Mouse (Mus musculus): Measurements from ENCODE around the gene St6galnac5. TPM values are rescaled to one million over a fixed set of nuclear protein-coding genes. Genes with fewer than 3 reads are reported as not detected.

St6galnac5 gene
- polyA plus RNA-seq, 1 experiment from 2014 or later, result 0.51 TPM

GRCm38 (mm10) chr3:152886749-152887148 lies 95.3 kb downstream of the St6galnac5 start:
- H3K4me1 ChIP-seq (ENCODE audit: insufficient read depth), result no peaks in the 10 kb centered on the region; the same call in 1 of the 2 replicates
- no peaks in the 10 kb centered on the region for H3K9me3 ChIP-seq (ENCODE audit: low read depth, low read length)
- H3K9ac ChIP-seq, result no peak overlapping the region
- no peak for TF ChIP-seq CTCF (IDR thresholded peaks at IDR 0.05; ENCODE audit: low read depth)
- no peak for ATAC-seq (ENCODE audit: insufficient read depth)
- DNase-seq, result no peak
- no peak overlapping the region for H3K4me2 ChIP-seq
- H3K4me3 ChIP-seq (ENCODE audit: low read depth, low read length), result no peak overlapping the region
- H3K27ac ChIP-seq (ENCODE audit: low read depth), result no peak overlapping the region
- H3K27me3 ChIP-seq (ENCODE audit: insufficient read depth, low read length), result no peaks in the 10 kb centered on the region
- H3K36me3 ChIP-seq (ENCODE audit: insufficient read depth), result no peaks in the 10 kb centered on the region

- no peak for TF ChIP-seq CTCF (IDR thresholded peaks at IDR 0.05; ENCODE audit: low read depth)
- Histone ChIP-seq H3K36me3 (ENCODE audit: insufficient read depth) (no peaks in the 10 kb centered on the region), H3K9me3 (ENCODE audit: low read depth, low read length) (no peaks in the 10 kb centered on the region), H3K27me3 (ENCODE audit: insufficient read depth, low read length) (no peaks in the 10 kb centered on the region), H3K4me2 (no peak overlapping the region), H3K27ac (ENCODE audit: low read depth) (no peak overlapping the region), H3K4me3 (ENCODE audit: low read depth, low read length) (no peak overlapping the region), H3K4me1 (ENCODE audit: insufficient read depth) (no peaks in the 10 kb centered on the region; the same call in 1 of the 2 replicates), H3K9ac (no peak overlapping the region)
- WGBS, result 86% methylated on average over 3 of the region's 3 CpGs
- ATAC-seq (ENCODE audit: insufficient read depth) (no peak), DNase-seq (no peak)
Measured at GRCm38 (mm10) chr3:152883556-152883955, 98.5 kb downstream of the St6galnac5 start.

- Histone ChIP-seq H3K27me3 (ENCODE audit: insufficient read depth, low read length) (no peaks in the 10 kb centered on the region), H3K9ac (no peak overlapping the region), H3K4me2 (no peak overlapping the region), H3K27ac (ENCODE audit: low read depth) (no peak overlapping the region), H3K9me3 (ENCODE audit: low read depth, low read length) (no peaks in the 10 kb centered on the region), H3K36me3 (ENCODE audit: insufficient read depth) (no peaks in the 10 kb centered on the region), H3K4me3 (ENCODE audit: low read depth, low read length) (no peak overlapping the region), H3K4me1 (ENCODE audit: insufficient read depth) (no peaks in the 10 kb centered on the region; the same call in 1 of the 2 replicates)
- ATAC-seq (ENCODE audit: insufficient read depth) (no peak), DNase-seq (no peak)
- no peak for TF ChIP-seq CTCF (IDR thresholded peaks at IDR 0.05; ENCODE audit: low read depth)
- whole genome bisulfite sequencing, result 53% methylated on average over 4 of the region's 4 CpGs
Measured at GRCm38 (mm10) chr3:152881706-152882105, 100.3 kb downstream of the St6galnac5 start.

GRCm38 (mm10) chr3:152880121-152880835 lies 101.8 kb downstream of the St6galnac5 start:
- Histone ChIP-seq H3K36me3 (ENCODE audit: insufficient read depth) (no peaks in the 10 kb centered on the region), H3K27me3 (ENCODE audit: insufficient read depth, low read length) (no peaks in the 10 kb centered on the region), H3K27ac (ENCODE audit: low read depth) (no peak overlapping the region), H3K4me2 (peak overlapping the region; percentile 32), H3K9ac (no peak overlapping the region), H3K4me3 (ENCODE audit: low read depth, low read length) (no peak overlapping the region), H3K4me1 (ENCODE audit: insufficient read depth) (no peaks in the 10 kb centered on the region; the same call in 1 of the 2 replicates), H3K9me3 (ENCODE audit: low read depth, low read length) (no peaks in the 10 kb centered on the region)
- DNase-seq, result peak; percentile 85
- TF ChIP-seq CTCF (IDR thresholded peaks at IDR 0.05; ENCODE audit: low read depth), result no peak
- peak; percentile 85 for ATAC-seq (ENCODE audit: insufficient read depth)
- WGBS, result 23% methylated on average over 15 of the region's 15 CpGs

GRCm38 (mm10) chr3:152875723-152876290 lies 106.2 kb downstream of the St6galnac5 start:
- no peak for DNase-seq
- H3K4me1 ChIP-seq (ENCODE audit: insufficient read depth), result no peaks in the 10 kb centered on the region
- no peak overlapping the region for H3K4me2 ChIP-seq
- H3K36me3 ChIP-seq (ENCODE audit: insufficient read depth), result no peaks in the 10 kb centered on the region
- no peak overlapping the region for H3K9ac ChIP-seq
- H3K27me3 ChIP-seq (ENCODE audit: insufficient read depth, low read length), result no peaks in the 10 kb centered on the region
- TF ChIP-seq CTCF (IDR thresholded peaks at IDR 0.05; ENCODE audit: low read depth), result 0 out of 2 replicates have a peak, but pooled peaks have one; percentile 14
- H3K9me3 ChIP-seq (ENCODE audit: low read depth, low read length), result no peaks in the 10 kb centered on the region
- no peak overlapping the region for H3K4me3 ChIP-seq (ENCODE audit: low read depth, low read length)
- no peak for ATAC-seq (ENCODE audit: insufficient read depth)
- WGBS, result 79% methylated on average over 6 of the region's 6 CpGs
- H3K27ac ChIP-seq (ENCODE audit: low read depth), result no peak overlapping the region

- no peaks in the 10 kb centered on the region for H3K9me3 ChIP-seq (ENCODE audit: low read depth, low read length)
- H3K4me2 ChIP-seq, result no peak overlapping the region
- WGBS, result 88% methylated on average over 17 of the region's 17 CpGs
- no peaks in the 10 kb centered on the region for H3K36me3 ChIP-seq (ENCODE audit: insufficient read depth)
- no peak overlapping the region for H3K27ac ChIP-seq (ENCODE audit: low read depth)
- no peak for TF ChIP-seq CTCF (IDR thresholded peaks at IDR 0.05; ENCODE audit: low read depth)
- H3K4me3 ChIP-seq (ENCODE audit: low read depth, low read length), result no peak overlapping the region
- H3K27me3 ChIP-seq (ENCODE audit: insufficient read depth, low read length), result no peaks in the 10 kb centered on the region
- DNase-seq (no peak), ATAC-seq (ENCODE audit: insufficient read depth) (no peak)
- no peaks in the 10 kb centered on the region for H3K4me1 ChIP-seq (ENCODE audit: insufficient read depth)
- H3K9ac ChIP-seq, result no peak overlapping the region
Measured at GRCm38 (mm10) chr3:152874431-152875355, 107.4 kb downstream of the St6galnac5 start.

- no peak overlapping the region for H3K9ac ChIP-seq
- WGBS, result 56% methylated on average over 6 of the region's 6 CpGs
- H3K27me3 ChIP-seq (ENCODE audit: insufficient read depth, low read length), result no peaks in the 10 kb centered on the region
- no peak overlapping the region for H3K27ac ChIP-seq (ENCODE audit: low read depth)
- H3K4me2 ChIP-seq, result no peak overlapping the region
- ATAC-seq (ENCODE audit: insufficient read depth) (no peak), DNase-seq (no peak)
- no peaks in the 10 kb centered on the region for H3K36me3 ChIP-seq (ENCODE audit: insufficient read depth)
- no peak overlapping the region for H3K4me3 ChIP-seq (ENCODE audit: low read depth, low read length)
- H3K9me3 ChIP-seq (ENCODE audit: low read depth, low read length), result no peaks in the 10 kb centered on the region
- no peaks in the 10 kb centered on the region for H3K4me1 ChIP-seq (ENCODE audit: insufficient read depth)
- no peak for TF ChIP-seq CTCF (IDR thresholded peaks at IDR 0.05; ENCODE audit: low read depth)
Measured at GRCm38 (mm10) chr3:152872596-152872995, 109.5 kb downstream of the St6galnac5 start.
